Mouse (Mus musculus) T-cell, adult 66 days (primary cell): ENCODE measurements around the gene Slc16a8. TPM values are rescaled to one million over a fixed set of nuclear protein-coding genes. Genes with fewer than 3 reads are reported as not detected.

Experiments
- total RNA-seq, 2 experiments: library from RNA; stranded (reverse); gene quantifications; 3 replicates in 1 of 2; 4 replicates in 1 of 2; pipeline ENCODE4 v1.2.4; 2023

Gene Slc16a8
- not detected for total RNA-seq

DNA sequence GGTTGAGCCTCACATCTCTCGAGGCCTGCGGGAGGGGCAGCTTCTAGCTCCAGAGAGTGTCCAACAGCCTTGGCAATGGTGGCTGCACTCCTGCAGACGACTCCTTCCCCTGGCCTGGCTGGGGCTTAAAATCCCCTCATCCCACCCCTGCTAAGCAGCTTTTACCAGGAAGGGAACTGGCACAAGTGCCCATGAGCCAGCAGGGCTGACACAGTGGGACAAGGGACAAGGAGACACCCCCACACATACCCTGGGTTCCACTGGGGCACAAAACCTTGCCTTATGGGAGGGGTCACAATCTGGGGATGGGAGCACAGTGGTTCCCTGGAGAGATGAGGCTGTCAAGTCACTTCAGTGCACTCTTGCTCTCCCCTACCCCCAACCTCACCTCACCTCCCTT, at the start of gene Slc16a8:
TSS of gene Slc16a8 (minus strand) at position 101 of the 400 bp plus-strand sequence.

DNA sequence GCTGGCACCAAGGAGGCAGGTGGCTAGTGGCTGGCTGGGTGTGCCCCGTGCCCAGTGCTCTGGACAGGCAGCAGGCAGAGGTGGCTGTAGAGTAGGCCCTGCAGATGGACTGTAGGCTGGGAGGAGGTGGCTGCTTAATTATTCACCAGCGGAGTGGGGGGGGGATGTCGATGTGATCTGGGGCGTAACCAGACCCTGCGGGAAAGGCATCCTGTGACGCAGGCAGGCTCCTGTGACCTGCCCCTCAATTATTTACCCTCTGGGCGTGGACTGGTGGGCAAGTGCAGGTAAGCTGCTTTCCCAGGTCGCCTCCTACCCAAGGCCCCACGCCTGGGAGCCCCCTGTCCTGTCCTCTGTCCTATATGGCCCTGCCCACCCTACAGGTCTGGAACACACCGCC, 30.8 kb upstream of the Slc16a8 start, which contains the start of gene Baiap2l2:
TSS of gene Baiap2l2 (minus strand) at position 139 of the 400 bp plus-strand sequence.

DNA sequence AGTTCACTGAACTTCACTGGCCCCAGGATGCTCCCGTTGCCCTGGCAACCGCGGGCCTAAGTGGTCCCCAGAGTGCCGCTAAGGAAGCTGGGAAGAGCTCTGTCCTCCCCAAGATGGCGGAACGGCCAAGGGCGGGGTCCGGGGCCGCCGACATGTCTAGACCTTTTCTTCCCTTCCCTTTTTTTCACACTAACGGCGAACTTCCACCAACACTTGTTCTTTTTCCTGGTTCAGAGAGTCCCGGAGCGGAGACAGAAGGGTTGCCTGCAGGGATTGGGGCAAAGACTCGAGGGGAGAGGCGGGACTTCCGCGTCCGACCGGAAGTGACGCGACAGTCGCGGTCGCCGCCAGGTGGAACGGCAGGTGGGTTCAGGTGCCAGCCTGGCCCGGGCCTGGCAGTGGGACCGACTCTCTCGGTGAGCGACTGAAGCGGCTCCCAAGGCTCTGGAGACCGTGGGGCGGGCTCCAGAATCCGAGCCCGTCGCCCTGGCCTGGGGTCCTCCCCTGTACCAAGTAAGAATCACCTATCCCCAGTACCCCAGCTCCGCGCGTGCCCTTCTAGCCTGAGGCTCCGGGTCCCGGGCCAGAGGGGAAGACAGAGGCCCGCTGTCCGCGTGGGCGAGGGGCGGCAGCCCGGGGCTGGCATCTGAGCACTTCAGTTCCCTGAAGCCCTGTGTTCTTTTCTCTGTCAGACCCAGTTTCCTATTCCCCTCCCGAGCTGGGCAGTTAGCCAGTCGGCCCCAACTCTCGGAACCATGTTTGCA, 25.3 kb downstream of the Slc16a8 start, which contains the start of the genes Pick1 and Gm49486:
TSS of gene Pick1 (plus strand) at position 116 of the 764 bp plus-strand sequence.
TSS of gene Gm49486 (plus strand) at position 334 of the 764 bp plus-strand sequence.

Other genes starting within 250 kb of the Slc16a8 start
- gene H1f0, start 226.3 kb downstream of the Slc16a8 start, total RNA-seq, result 1 to 10 TPM; 6.8 to 7.0 TPM
- not detected for gene Galr3, start 212.9 kb downstream of the Slc16a8 start, total RNA-seq
- 10 to 100 TPM; 36.0 to 37.8 TPM for gene Ankrd54, start 191.9 kb downstream of the Slc16a8 start, total RNA-seq
- 100 to 1,000 TPM; 120 to 124 TPM for gene Eif3l, start 179.6 kb downstream of the Slc16a8 start, total RNA-seq
- gene Micall1, start 145.9 kb downstream of the Slc16a8 start, total RNA-seq, result 10 to 100 TPM; 53.3 to 55.5 TPM
- gene Polr2f, start 113.8 kb downstream of the Slc16a8 start, total RNA-seq, result 10 to 100 TPM; 60.7 to 71.0 TPM
- gene 1700088E04Rik, start 113.5 kb downstream of the Slc16a8 start, total RNA-seq, result not detected
- gene Sox10, start 89.5 kb downstream of the Slc16a8 start, total RNA-seq, result not detected
- gene Pick1, start 25.6 kb downstream of the Slc16a8 start, total RNA-seq, result 10 to 100 TPM; 22.3 to 25.8 TPM
- gene Gm49486, start 25.4 kb downstream of the Slc16a8 start, total RNA-seq, result 1 to 10 TPM in 1 of 2 experiments, under 1 TPM in 1; 0.50 to 1.4 TPM
- gene Baiap2l2, start 30.8 kb upstream of the Slc16a8 start, total RNA-seq, result 1 to 10 TPM; 1.9 to 2.4 TPM
- 10 to 100 TPM; 12.7 to 16.7 TPM for gene Pla2g6, start 73.6 kb upstream of the Slc16a8 start, total RNA-seq
- 100 to 1,000 TPM in 1 of 2 experiments, 10 to 100 TPM in 1; 65.3 to 114 TPM for gene Maff, start 91.9 kb upstream of the Slc16a8 start, total RNA-seq
- gene Tmem184b, start 148.8 kb upstream of the Slc16a8 start, total RNA-seq, result 10 to 100 TPM; 39.1 to 43.3 TPM
- gene Csnk1e, start 200.8 kb upstream of the Slc16a8 start, total RNA-seq, result 10 to 100 TPM; 39.9 to 43.8 TPM